Mouse (Mus musculus) liver, embryonic 15.5 days (tissue): ENCODE data around the gene Ntn3. TPM values are rescaled to one million over a fixed set of nuclear protein-coding genes. Genes with fewer than 3 reads are reported as not detected.

Source experiments
- microRNA-seq: library from miRNA; unstranded; fragments of <30 nt; microRNA quantifications from one replicate; pipeline ENCODE4, GENCODE M21; 2016
- polyA plus RNA-seq: library from polyadenylated mRNA; unstranded; fragments of >200 nt; fragmentation: Nextera tagmentation; extraction: Ambion mirVana; gene quantifications from 2 replicates; pipeline ENCODE4 v1.2.1, GENCODE M21; 2015

The Ntn3 gene
- polyA plus RNA-seq, 1 experiment from 2014 or later: 1.1 TPM

Small RNAs within 50 kb of the gene (microRNA-seq; reads per million reads assigned to microRNA genes)
- gene Mir5134 (2.5 reads per million, percentile 2 among the genes with 10 or more reads in this experiment), gene Mir6965 (0.76 reads per million)

Other genes with a start within 250 kb of the Ntn3 start
- gene Prss30, start 229.0 kb downstream of the Ntn3 start, polyA plus RNA-seq: 0.14 TPM in 1 of 2 replicates, not detected in the other
- gene Prss22, start 211.4 kb downstream of the Ntn3 start, polyA plus RNA-seq: not detected in 2 replicates
- gene Prss27, start 171.4 kb downstream of the Ntn3 start, polyA plus RNA-seq: not detected in 2 replicates
- 12.6 TPM in 2 replicates for gene Kctd5, start 136.0 kb downstream of the Ntn3 start, polyA plus RNA-seq
- 25.2 and 26.3 TPM in 2 replicates for gene Pdpk1, start 58.6 kb downstream of the Ntn3 start, polyA plus RNA-seq
- 21.4 and 23.6 TPM in 2 replicates for gene Amdhd2, start 45.8 kb downstream of the Ntn3 start, polyA plus RNA-seq
- 362 and 405 TPM in 2 replicates for gene Atp6v0c, start 39.8 kb downstream of the Ntn3 start, polyA plus RNA-seq
- 6.6 and 7.9 TPM in 2 replicates for gene Tbc1d24, start 4.0 kb downstream of the Ntn3 start, polyA plus RNA-seq
- 8.2 and 9.6 TPM in 2 replicates for gene Tedc2, start 11.3 kb upstream of the Ntn3 start, polyA plus RNA-seq
- gene Ccnf, start 42.0 kb upstream of the Ntn3 start, polyA plus RNA-seq: 71.5 and 75.6 TPM in 2 replicates
- gene Abca17, start 141.5 kb upstream of the Ntn3 start, polyA plus RNA-seq: not detected in 2 replicates
- 14.1 and 14.8 TPM in 2 replicates for gene Abca3, start 142.4 kb upstream of the Ntn3 start, polyA plus RNA-seq
- gene Rnps1, start 205.0 kb upstream of the Ntn3 start, polyA plus RNA-seq: 109 and 113 TPM in 2 replicates
- gene Eci1, start 217.1 kb upstream of the Ntn3 start, polyA plus RNA-seq: 81.2 and 92.2 TPM in 2 replicates
- gene Dnase1l2, start 233.6 kb upstream of the Ntn3 start, polyA plus RNA-seq: 0.39 and 0.41 TPM in 2 replicates